Mouse (Mus musculus) spleen, adult 2 months (tissue): Measurements from ENCODE around the gene Gmfb.

Experiments
- CTCF ChIP-seq: fragments of 200-500 bp; IDR thresholded peaks from 2 replicates; pipeline ENCODE4 v1.5.1; 2011; ENCODE audit warnings: mild to moderate bottlenecking, inconsistent platforms; ENCODE audit not compliant: insufficient read depth, insufficient read length, insufficient replicate concordance; ENCODE audit errors: extremely low read depth
- POLR2A ChIP-seq: fragments of 200-500 bp; IDR thresholded peaks from 2 replicates; pipeline ENCODE4 v1.6.1; 2011; ENCODE audit warnings: low read depth, low read length, inconsistent platforms

DNA sequence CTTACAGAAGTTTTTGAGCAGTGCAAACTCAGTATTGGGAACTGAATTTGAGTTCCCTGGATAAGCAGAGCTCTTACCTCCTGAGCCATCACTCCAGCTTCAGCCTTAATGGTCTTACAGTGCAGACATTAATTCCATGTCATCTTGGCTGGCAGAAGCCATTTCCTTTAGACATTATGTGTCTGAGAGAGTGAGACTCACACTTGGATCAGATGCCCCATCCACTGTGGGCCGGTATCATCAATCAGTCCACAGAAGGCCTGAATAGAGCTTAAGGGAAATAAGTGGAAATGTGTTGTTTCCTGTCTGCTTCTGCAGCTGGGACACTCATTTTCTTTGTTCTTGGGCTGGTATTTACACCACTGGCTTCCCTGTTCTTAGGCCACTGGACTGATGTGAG is 18.3 kb downstream of the Gmfb start:
- no peak for TF ChIP-seq POLR2A
- no peak for TF ChIP-seq CTCF
